Mouse (Mus musculus): ENCODE results near the gene Rapgef5. TPM values are rescaled to one million over a fixed set of nuclear protein-coding genes. Genes with fewer than 3 reads are reported as not detected.

The Rapgef5 gene
- total and polyA plus RNA-seq, 3 experiments, result not detected

DNA sequence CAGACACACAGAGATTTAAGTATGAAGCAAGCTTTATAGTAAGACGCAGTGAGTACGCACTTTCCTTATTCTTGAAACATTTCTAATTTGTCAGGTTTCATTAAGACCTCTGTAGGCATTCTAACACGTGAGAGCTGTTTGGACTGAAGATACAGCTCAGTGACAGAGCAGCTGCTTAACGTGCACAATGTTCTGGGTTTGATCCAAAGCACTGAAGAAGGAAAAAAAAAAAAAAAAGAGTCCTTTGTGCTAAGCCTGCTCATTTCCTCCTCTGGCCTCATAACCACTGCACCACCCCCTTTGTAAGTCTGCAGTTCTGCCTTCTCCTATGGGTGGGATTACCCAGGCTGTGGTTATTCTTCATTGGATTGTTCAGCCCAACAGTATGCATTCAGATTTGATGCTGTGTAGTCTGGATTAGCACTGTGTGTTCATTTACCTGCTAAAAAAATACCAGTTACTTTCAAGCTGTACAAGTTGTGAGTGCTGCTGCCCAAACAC lies 103.3 kb downstream of the Rapgef5 start:
- Histone ChIP-seq H3K79me2 (ENCODE audit: control insufficient read depth, insufficient read depth, low read length, poor library complexity) (no peaks in the 10 kb centered on the region), H3K9ac (ENCODE audit: control insufficient read depth, low read depth, low read length, poor library complexity, severe bottlenecking) (no peak overlapping the region), H3K27ac (ENCODE audit: control insufficient read depth, low read depth, low read length) (no peak overlapping the region), H3K9me3 (replicated peaks; ENCODE audit: insufficient read depth, low read length) (no peaks in the 10 kb centered on the region), H3K4me3 (ENCODE audit: control insufficient read depth in 1 of 2, insufficient read depth in 1 of 2, low read depth in 2 of 2, low read length in 2 of 2) (no peak overlapping the region), H3K4me1 (ENCODE audit: control insufficient read depth in 1 of 2, insufficient read depth in 2 of 2, low read length in 2 of 2) (no peaks in the 10 kb centered on the region), H3K27me3 (ENCODE audit: control insufficient read depth in 1 of 2, insufficient read depth in 2 of 2, low read length in 2 of 2) (no peaks in the 10 kb centered on the region), H3K36me3 (ENCODE audit: control insufficient read depth in 1 of 2, insufficient read depth in 2 of 2, low read length in 2 of 2) (no peaks in the 10 kb centered on the region)
- TF ChIP-seq CHD2 (IDR thresholded peaks at IDR 0.05; ENCODE audit: low read length) (no peak), HCFC1 (IDR thresholded peaks at IDR 0.05; ENCODE audit: low read depth, low read length) (no peak), ZNF384 (IDR thresholded peaks at IDR 0.05; ENCODE audit: low read depth, low read length) (no peak), CTCF (IDR thresholded peaks at IDR 0.05 in 2 of 3, conservative IDR thresholded peaks at IDR 0.05 in 1 of 3; ENCODE audit: control insufficient read depth in 1 of 3, insufficient read depth in 1 of 3, low read depth in 2 of 3, low read length in 3 of 3, poor library complexity in 1 of 3, severe bottlenecking in 1 of 3) (no peak), NELFE (IDR thresholded peaks at IDR 0.05; ENCODE audit: low read depth, low read length) (no peak), TCF12 (IDR thresholded peaks at IDR 0.05; ENCODE audit: low read depth, low read length) (no peak), E2F4 (IDR thresholded peaks at IDR 0.05; ENCODE audit: borderline replicate concordance, low read depth, low read length) (no peak), EP300 (IDR thresholded peaks at IDR 0.05; ENCODE audit: low read depth in 1 of 2, low read length in 2 of 2) (no peak), KAT2A (conservative IDR thresholded peaks at IDR 0.05; ENCODE audit: low read depth, low read length) (no peak), USF1 (IDR thresholded peaks at IDR 0.05; ENCODE audit: low read depth, low read length) (no peak), NRF1 (IDR thresholded peaks at IDR 0.05; ENCODE audit: insufficient read depth, low read depth, low read length, poor library complexity, severe bottlenecking) (no peak)
- no peak for DNase-seq (ENCODE audit: low read depth, low spot score)

DNA sequence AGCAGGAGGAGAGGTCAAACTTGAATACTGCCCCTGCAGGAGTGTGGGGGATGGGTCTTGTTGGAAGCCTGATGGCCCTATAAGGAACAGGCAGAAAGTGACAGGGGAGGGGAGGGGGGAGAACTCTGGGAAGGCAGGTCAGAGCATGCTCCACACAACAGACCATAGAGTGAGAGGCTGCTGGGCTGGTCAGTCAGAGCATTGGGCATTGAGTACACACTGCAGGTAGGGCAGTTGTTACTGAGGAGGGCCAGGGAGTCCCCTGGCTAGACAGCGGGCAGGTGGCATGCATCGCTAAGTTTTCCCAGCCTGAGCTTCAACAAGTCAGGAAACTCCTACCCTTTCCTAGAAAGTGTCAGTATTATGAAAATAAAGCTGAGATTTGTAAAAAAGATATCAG lies 106.7 kb downstream of the Rapgef5 start:
- TF ChIP-seq ZKSCAN1 (IDR thresholded peaks at IDR 0.05; ENCODE audit: low read depth, low read length), result no peak
- no peak for TF ChIP-seq SIN3A (IDR thresholded peaks at IDR 0.05; ENCODE audit: low read length)
- TF ChIP-seq POLR2AphosphoS2 (IDR thresholded peaks at IDR 0.05; ENCODE audit: low read length), result no peak
- no peak for TF ChIP-seq MAZ (IDR thresholded peaks at IDR 0.05; ENCODE audit: low read depth, low read length)
- TF ChIP-seq BHLHE40 (IDR thresholded peaks at IDR 0.05; ENCODE audit: borderline replicate concordance, low read depth, low read length), result no peak
- TF ChIP-seq MYC (IDR thresholded peaks at IDR 0.05; ENCODE audit: low read depth, low read length), result no peak
- TF ChIP-seq UBTF (IDR thresholded peaks at IDR 0.05; ENCODE audit: borderline replicate concordance, insufficient read depth, low read depth, low read length), result no peak
- no peak for TF ChIP-seq EP300 (IDR thresholded peaks at IDR 0.05; ENCODE audit: low read depth in 1 of 2, low read length in 2 of 2)
- TF ChIP-seq ZNF384 (IDR thresholded peaks at IDR 0.05; ENCODE audit: low read depth, low read length), result no peak
- TF ChIP-seq GABPA (IDR thresholded peaks at IDR 0.05; ENCODE audit: low read depth, low read length), result no peak
- no peak for TF ChIP-seq CTCF (IDR thresholded peaks at IDR 0.05 in 2 of 3, conservative IDR thresholded peaks at IDR 0.05 in 1 of 3; ENCODE audit: control insufficient read depth in 1 of 3, insufficient read depth in 1 of 3, low read depth in 2 of 3, low read length in 3 of 3, poor library complexity in 1 of 3, severe bottlenecking in 1 of 3)
- TF ChIP-seq TBP (IDR thresholded peaks at IDR 0.05; ENCODE audit: low read depth, low read length), result no peak
- no peak for TF ChIP-seq CHD2 (IDR thresholded peaks at IDR 0.05; ENCODE audit: low read length)
- Histone ChIP-seq H3K9ac (ENCODE audit: control insufficient read depth, low read depth, low read length, poor library complexity, severe bottlenecking) (no peak overlapping the region), H3K4me1 (ENCODE audit: control insufficient read depth in 1 of 2, insufficient read depth in 2 of 2, low read length in 2 of 2) (no peaks in the 10 kb centered on the region), H3K36me3 (ENCODE audit: control insufficient read depth in 1 of 2, insufficient read depth in 2 of 2, low read length in 2 of 2) (no peaks in the 10 kb centered on the region), H3K27me3 (ENCODE audit: control insufficient read depth in 1 of 2, insufficient read depth in 2 of 2, low read length in 2 of 2) (no peaks in the 10 kb centered on the region), H3K4me3 (ENCODE audit: control insufficient read depth in 1 of 2, insufficient read depth in 1 of 2, low read depth in 2 of 2, low read length in 2 of 2) (no peak overlapping the region), H3K9me3 (replicated peaks; ENCODE audit: insufficient read depth, low read length) (no peaks in the 10 kb centered on the region), H3K27ac (ENCODE audit: control insufficient read depth, low read depth, low read length) (no peak overlapping the region), H3K79me2 (ENCODE audit: control insufficient read depth, insufficient read depth, low read length, poor library complexity) (no peaks in the 10 kb centered on the region)
- no peak for DNase-seq (ENCODE audit: low read depth, low spot score)

All from MEL (cell line).